Mouse (Mus musculus) C2C12 (cell line): ENCODE results near the gene Aunip. TPM values are rescaled to one million over a fixed set of nuclear protein-coding genes. Genes with fewer than 3 reads are reported as not detected.
"Not testable (repeated sequence)": the region's sequence is repeated elsewhere in the genome, so short reads cannot be mapped to it uniquely, and the experiment has no call there.

Experiments
- H3K27me3 ChIP-seq: one replicate; pipeline ENCODE4 v1.6.1; 2011; ENCODE audit not compliant: control insufficient read depth, insufficient read depth, insufficient read length
- H3K36me3 ChIP-seq: one replicate; pipeline ENCODE4 v1.6.1; 2011; ENCODE audit not compliant: control insufficient read depth, insufficient read depth
- H3K4me3 ChIP-seq: one replicate; pipeline ENCODE4 v1.5.1; 2011; ENCODE audit warnings: mild to moderate bottlenecking, control low read depth; ENCODE audit not compliant: poor library complexity, insufficient read depth, severe bottlenecking
- H3K79me2 ChIP-seq: one replicate; pipeline ENCODE4 v1.6.1; 2011; ENCODE audit not compliant: control insufficient read depth, insufficient read depth
- H3K79me3 ChIP-seq: one replicate; pipeline ENCODE4 v1.6.1; 2011; ENCODE audit warnings: low read depth, control low read depth
- H3ac ChIP-seq: one replicate; pipeline ENCODE3; 2011; ENCODE audit warnings: low read depth; ENCODE audit not compliant: control insufficient read depth, insufficient read length
- CEBPB ChIP-seq: IDR thresholded peaks from one replicate; pipeline ENCODE4 v1.6.1; 2011; ENCODE audit warnings: low read depth, mild to moderate bottlenecking, control low read depth, moderate library complexity
- CTCF ChIP-seq: IDR thresholded peaks from one replicate; pipeline ENCODE4 v1.5.1; 2011; ENCODE audit not compliant: control insufficient read depth, insufficient read depth, insufficient read length
- FOSL1 ChIP-seq: IDR thresholded peaks from one replicate; pipeline ENCODE4 v1.8.0; 2011; ENCODE audit warnings: mild to moderate bottlenecking, low read length; ENCODE audit not compliant: poor library complexity, insufficient read depth, severe bottlenecking
- MAX ChIP-seq: IDR thresholded peaks from one replicate; pipeline ENCODE4 v1.6.1; 2011; ENCODE audit warnings: mild to moderate bottlenecking, control low read depth
- MYOD1 ChIP-seq: IDR thresholded peaks from one replicate; pipeline ENCODE4 v1.6.1; 2011; ENCODE audit warnings: low read depth; ENCODE audit not compliant: control insufficient read depth, insufficient read length
- MYOG ChIP-seq: IDR thresholded peaks from one replicate; pipeline ENCODE4 v1.6.1; 2011; ENCODE audit not compliant: control insufficient read depth, insufficient read length; ENCODE audit errors: extremely low read depth
- USF1 ChIP-seq: IDR thresholded peaks from one replicate; pipeline ENCODE4 v1.6.1; 2011; ENCODE audit warnings: low read depth, mild to moderate bottlenecking, control low read depth, moderate library complexity
- polyA plus RNA-seq: library from polyadenylated mRNA; unstranded; fragments of >200 nt; fragmentation: generic; extraction: Trizol; gene quantifications from one replicate; pipeline ENCODE4 v1.2.1, GENCODE M21; 2012; ENCODE audit warnings: missing spikeins

Aunip gene
- polyA plus RNA-seq, 1 experiment = 14.9 TPM

DNA sequence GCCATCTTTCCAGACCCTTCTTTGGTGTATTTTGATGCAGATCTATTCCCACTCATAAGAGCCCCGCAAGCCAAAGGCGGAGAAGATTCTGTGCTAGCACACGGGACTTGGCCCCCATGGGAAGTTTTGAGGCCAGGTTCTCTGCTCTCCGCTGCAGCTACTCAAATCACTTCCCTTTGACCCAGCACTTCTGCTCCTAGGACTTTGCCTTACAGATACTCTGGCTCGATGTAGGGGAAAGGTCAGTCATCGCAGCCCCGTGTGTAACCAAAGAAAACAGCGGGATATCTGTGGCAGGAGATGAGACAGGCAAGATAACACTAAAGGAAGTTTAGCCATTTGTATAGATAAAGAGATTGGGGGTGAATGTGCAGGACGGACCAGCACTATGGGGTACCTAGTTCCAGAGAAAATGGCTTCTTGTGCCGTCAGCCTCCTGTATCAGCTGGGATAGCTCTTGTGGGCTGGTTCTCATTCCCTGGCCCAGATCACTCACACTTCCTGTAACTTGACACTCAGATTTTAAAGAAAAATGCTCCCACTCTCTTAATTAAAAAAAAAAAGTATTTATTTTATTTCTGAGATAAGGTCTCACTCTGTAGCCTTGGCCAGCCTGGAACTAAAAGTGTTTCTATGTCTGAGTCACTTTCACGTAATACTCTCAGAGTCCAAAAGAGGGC, 20.7 kb upstream of the Aunip start:
- Histone ChIP-seq H3K27me3 (no peaks in the 10 kb centered on the region), H3ac (no peak overlapping the region), H3K4me3 (no peak overlapping the region), H3K79me2 (no peaks in the 10 kb centered on the region), H3K79me3 (no peaks in the 10 kb centered on the region), H3K36me3 (no peaks in the 10 kb centered on the region)
- no peak for TF ChIP-seq MYOD1
- TF ChIP-seq MYOG = no peak
- no peak for TF ChIP-seq CEBPB
- no peak for TF ChIP-seq USF1
- no peak for TF ChIP-seq FOSL1
- no peak for TF ChIP-seq MAX
- TF ChIP-seq CTCF = no peak

DNA sequence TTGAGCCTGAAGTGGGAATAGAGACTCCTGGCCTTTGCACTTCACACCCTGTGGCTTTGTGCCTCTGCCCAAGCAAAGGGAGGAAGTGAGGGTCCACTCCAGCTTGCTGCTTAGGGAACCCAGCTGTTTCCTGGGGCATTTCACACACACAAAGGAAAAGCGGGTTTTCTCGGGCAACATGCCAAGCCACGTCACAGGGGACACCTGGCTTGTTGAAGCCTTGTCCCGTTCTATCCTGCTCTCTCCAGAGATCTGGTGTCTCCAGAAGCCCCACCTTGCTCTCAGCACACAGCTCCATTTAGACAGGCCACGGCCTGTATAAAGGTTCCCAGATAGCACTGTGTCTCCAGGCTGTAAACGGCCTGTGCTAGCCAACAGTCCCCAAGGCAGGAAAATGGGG, 19.1 kb upstream of the Aunip start:
- TF ChIP-seq USF1 (no peak), FOSL1 (no peak), CEBPB (no peak), MYOD1 (no peak), MAX (no peak)
- H3K79me3 ChIP-seq = no peaks in the 10 kb centered on the region
- no peaks in the 10 kb centered on the region for H3K36me3 ChIP-seq
- no peak overlapping the region for H3ac ChIP-seq
- H3K79me2 ChIP-seq = no peaks in the 10 kb centered on the region
- no peak overlapping the region for H3K4me3 ChIP-seq
- H3K27me3 ChIP-seq = no peaks in the 10 kb centered on the region

DNA sequence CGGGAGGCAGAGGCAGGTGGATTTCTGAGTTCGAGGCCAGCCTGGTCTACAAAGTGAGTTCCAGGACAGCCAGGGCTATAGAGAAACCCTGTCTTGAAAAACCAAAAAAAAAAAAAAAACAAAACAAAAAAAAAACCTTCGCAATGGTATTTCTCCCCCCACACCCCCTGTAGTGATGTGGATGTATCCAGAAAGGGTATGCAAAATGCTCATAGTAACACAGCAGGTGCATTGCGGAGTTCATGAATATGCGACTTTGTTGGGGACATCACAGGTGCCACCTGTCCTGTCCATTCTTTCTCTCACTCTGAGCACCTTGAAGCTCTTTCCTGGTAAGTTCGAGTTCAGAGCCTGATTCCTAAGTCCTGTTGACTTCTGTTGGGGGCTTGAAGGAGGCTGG, 16.6 kb upstream of the Aunip start:
- not testable (repeated sequence) for H3ac ChIP-seq, H3K27me3 ChIP-seq, H3K4me3 ChIP-seq, H3K79me2 ChIP-seq, H3K79me3 ChIP-seq, H3K36me3 ChIP-seq

DNA sequence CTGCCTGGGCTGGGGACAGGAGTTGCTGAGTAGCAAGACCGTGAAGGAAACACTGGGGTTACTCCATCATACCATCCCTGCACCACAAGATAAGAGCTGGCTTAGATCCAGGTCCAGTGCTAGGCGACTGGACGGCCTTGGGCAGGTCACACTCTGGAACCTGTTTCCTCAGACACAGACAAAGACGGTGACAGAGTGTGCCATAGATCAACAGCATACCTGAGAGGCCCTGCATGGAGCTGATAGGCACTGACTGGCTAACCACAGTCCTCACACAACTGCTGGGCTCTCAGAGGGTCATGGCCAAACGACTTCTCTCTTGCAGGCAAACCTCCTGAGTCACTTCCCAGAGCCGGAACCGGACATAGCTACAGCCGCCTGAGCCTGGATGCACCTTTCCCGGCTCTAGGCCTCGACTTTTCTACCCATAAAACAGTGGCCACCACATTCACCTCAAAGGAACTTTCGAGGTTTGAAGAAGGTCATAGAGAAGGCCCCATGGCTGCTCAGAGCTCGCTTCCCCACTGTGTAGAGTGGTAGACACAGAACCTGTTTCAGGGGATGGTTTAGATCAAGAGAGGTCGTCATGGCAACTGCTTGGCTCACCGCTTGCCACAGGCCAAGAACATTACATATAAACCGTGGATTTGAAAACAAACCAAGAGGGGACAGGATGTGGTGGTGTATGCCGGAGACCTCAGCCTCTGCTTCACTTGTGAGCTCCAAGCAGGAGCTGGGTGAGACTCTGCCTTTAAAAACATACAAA, 15.8 kb upstream of the Aunip start:
- Histone ChIP-seq H3K79me3 (no peaks in the 10 kb centered on the region), H3K27me3 (no peaks in the 10 kb centered on the region), H3K4me3 (no peak overlapping the region), H3K79me2 (no peaks in the 10 kb centered on the region), H3K36me3 (no peaks in the 10 kb centered on the region), H3ac (no peak overlapping the region)
- TF ChIP-seq CEBPB (no peak), MAX (no peak), USF1 (no peak), CTCF (no peak), MYOG (no peak), MYOD1 (no peak), FOSL1 (no peak)

DNA sequence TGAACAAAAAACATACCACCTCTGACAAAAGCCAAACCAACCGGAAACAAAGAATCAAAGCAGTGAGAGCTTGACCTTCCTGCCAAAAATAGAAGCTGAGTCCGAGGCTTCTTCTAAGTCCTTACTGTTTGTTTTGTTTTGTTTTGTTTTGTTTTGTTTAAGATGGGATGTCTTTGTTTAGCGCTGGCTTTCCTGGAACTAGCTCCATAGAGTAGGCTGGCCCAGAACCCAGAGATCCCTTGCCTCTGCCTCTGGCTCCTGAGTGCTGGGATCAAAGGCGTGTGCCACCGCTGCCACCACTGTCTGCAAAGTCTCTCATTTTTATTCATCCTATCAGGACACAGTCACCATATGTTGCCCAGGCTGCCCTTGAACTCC, 15.3 kb upstream of the Aunip start:
- H3ac ChIP-seq = no peak overlapping the region
- H3K79me2 ChIP-seq = no peaks in the 10 kb centered on the region
- H3K36me3 ChIP-seq = no peaks in the 10 kb centered on the region
- no peak for TF ChIP-seq FOSL1
- no peak for TF ChIP-seq CTCF
- no peak for TF ChIP-seq MAX
- TF ChIP-seq USF1 = no peak
- no peak overlapping the region for H3K4me3 ChIP-seq
- no peaks in the 10 kb centered on the region for H3K27me3 ChIP-seq
- no peaks in the 10 kb centered on the region for H3K79me3 ChIP-seq

DNA sequence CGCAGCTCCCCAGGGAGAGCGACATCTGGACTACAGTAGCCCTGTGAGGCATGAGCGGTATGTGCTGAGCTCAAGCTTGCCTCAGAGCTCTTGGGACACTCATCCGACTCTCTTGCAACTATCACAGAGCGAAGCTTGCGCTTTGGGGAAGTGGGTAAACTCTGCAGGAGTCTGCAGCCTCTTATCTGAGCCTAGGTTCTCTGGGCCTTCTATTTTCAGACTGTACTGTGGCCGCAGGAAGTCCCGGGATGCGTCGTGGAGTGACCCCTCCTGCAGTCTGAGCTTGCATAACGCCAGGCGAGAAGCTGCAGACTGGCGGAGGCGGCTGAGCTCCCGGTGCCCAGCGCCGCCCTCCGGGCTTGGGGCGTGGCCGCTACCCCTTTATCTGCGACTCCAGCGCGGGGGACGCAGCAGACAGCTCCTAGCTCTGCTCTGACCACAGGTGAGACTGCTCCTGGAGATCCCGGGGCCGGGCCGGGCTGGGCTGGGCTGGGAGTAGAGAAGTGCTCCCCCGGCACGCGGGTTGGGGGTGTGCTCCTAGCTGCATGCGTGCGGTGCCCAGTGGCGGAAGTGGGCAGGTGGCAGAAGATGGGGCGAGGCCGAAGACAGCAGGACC, 14.1 kb upstream of the Aunip start, which contains the start of gene Paqr7:
Gene Paqr7 (plus strand): TSS at position 103 of the 616 bp plus-strand sequence.
- Histone ChIP-seq H3ac (peak within 1 kb of the TSS; percentile 34), H3K79me3 (no peaks in the 10 kb centered on the region), H3K27me3 (no peaks in the 10 kb centered on the region), H3K79me2 (no peaks in the 10 kb centered on the region), H3K4me3 (peak within 1 kb of the TSS; percentile 18), H3K36me3 (no peaks in the 10 kb centered on the region)
- no peak for TF ChIP-seq FOSL1
- no peak for TF ChIP-seq MYOG
- TF ChIP-seq CTCF = no peak
- TF ChIP-seq USF1 = no peak
- TF ChIP-seq CEBPB = no peak
- TF ChIP-seq MAX = no peak
- TF ChIP-seq MYOD1 = no peak
